Mouse (Mus musculus) ovary, postnatal 36 days (tissue): ENCODE measurements around the gene Alox5.

Source experiments
- DNase-seq: peaks from one replicate; pipeline ENCODE4 v3.0.0; 2022; ENCODE audit warnings: low spot score, mixed read lengths

Gene Alox5

DNA sequence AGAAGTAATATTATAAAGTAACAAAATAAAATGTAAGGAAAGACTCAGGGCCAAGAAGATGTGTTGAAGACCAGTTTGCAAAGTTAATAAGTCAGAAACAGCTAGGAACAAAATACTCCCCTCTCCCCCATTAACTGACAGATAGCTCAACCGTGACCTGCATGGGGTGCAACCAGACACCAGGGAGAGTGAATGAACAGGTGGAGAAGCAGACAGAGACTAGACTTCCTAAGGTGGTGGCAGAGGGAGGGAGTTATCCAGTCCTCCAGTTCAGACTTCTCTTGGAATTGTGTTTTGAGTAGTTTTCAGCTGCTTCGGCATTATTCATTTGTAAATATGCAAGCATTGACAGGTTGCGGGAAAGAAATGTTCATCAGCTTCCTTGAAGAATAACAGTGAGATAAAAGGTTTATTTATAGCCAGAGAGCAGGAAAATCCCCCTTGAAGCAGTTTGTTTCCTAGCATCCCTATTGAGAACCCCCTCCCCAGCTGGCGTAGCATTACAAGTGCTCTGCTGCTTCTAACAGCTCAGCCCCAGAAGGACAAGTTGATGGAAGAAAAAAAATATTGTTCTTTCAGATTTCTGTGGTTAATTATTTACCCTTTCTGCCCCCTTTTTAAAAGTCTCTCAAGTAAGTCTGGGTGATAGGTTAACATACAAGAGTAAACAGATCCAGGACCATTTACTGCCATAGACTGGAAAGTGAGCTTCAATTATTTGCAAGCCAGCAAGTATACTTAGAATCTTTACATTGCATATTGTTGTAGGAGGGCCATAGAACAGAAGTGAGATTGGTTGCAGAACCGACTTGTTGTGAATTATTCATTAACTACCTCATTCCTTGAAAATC, 75.6 kb downstream of the Alox5 start:
- no peak for DNase-seq

DNA sequence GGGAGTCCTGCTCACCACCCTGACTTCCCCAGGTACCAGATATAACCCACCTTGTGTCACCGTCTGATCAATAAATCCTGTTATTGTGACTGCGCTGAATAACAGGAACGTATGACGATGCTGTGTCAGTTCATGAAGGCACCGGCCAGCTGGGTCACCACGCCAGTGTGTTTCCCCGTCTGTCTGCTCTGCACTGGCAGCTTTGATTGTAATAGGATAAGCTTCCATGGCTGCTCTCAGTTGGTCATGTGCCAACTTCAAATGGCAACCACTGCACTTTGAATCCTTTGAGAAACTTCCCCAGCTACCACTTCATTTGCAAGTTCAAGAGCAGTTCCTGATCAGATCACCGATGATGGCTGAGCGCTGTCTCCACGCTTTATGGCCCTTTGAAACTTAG, 77.4 kb downstream of the Alox5 start:
- no peak for DNase-seq

DNA sequence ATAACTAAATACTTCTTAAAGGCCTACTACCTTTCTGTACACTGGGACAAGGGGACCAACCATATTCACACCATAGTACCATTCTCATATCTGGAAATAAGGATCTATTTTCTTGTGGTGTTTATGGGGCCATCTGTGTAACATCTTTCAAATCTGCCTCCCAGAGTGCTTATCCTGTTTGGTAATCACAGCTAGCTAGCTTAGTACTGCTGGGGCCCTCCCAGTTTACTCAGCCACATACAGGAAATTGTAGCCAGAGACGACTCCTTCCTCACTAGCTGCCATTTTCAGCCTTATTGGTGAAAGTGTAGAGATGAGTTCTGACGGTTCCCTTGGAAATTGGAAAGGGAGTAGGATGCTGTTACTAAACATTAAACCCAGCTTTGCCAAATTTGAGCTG, 79.4 kb downstream of the Alox5 start:
- no peak for DNase-seq

DNA sequence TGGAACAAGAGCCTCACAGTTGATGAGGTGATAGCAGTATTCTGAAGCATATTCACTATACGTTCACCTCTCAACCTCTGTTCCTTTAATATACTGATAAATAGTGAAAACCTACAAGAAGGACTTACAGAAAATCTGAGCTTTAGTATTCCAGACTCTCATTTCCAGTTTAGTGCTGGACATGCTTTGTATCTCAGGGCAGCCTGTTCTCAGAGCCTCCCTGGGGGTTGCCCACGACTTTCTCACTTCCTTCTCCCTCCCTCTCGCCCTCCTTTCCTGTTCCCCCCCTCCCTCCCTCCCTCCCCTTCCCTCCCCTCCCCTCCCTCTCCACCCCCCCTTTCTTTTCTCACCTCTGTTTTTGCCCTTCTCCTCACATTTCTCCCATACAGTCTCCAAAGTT, 80.8 kb downstream of the Alox5 start:
- DNase-seq = no peak

DNA sequence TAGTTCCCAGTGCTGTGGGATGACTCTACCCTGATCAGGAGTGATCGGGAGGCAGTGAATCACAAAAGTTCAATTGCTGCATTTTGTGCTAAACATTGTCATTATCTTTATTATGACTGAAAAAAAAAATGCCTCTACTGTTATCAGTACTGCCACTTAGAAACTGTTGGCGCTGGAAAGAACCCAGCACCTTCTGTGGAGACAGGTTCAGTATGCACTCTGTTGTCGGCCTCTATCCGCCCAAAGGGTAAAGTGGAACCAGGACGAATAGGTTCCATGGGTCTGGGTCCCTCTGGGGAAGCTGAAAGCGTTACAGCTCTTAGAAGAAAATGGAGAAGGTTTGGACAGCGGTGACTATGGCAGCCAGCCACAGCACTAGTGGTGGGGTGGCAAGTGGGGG, 82.1 kb downstream of the Alox5 start:
- no peak for DNase-seq

DNA sequence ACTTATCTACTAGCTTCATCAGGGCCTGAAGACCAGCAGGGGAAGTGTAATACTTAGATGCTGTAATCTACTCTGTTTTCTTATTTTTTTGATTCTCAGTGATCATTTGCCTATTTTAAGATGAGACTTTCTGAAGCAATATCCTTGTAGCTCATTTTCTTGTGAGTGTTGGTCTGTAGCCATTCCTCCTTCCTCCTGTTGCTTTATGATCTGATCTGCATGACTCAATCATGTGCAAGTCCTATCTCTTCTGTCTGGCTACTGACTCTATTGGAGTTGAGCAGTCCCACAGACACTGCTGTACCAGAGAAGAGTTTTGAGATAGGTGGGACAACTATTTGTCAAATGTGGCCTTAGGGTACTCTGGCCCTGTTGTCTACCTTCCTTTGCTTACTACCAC, 86.4 kb downstream of the Alox5 start:
- DNase-seq = no peak

DNA sequence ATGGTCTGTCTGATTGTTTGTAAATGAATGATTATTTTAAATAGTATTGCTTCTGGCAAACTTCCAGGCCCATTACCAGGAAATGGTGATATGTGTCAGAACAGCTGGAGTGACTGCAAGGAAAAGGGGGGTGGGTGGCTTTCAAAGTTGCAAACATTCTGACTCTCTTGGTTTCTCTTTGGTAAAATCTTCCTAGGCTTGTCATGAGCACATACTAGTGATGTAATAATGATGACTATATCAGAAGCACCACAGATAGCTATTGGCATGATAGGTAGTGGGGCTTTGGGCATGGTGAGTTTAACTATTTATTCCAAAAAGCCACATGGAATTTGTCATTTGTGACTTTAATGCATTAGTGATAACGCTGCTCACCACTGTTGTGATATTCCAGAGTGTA, 86.8 kb downstream of the Alox5 start:
- no peak for DNase-seq

DNA sequence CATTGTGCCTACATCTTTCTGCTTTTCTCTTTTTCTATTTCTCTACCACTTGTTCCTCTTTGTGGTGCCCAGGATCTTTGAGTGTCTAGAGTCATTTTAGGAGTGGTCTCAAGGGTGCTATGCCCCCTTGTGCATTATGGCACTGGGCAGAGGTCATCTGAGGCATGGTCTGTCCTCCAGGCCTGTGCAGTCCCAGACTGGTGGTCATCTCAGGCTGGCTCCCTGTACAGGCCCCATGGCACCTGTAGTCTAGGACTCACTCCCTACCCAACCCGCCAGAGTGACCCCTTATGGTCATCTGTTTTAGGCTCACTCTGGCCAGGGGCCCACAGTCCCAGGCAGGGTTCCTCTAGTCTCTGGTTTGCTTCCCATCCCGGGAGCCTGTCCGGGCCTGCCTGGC, 89.5 kb downstream of the Alox5 start:
- no peak for DNase-seq

DNA sequence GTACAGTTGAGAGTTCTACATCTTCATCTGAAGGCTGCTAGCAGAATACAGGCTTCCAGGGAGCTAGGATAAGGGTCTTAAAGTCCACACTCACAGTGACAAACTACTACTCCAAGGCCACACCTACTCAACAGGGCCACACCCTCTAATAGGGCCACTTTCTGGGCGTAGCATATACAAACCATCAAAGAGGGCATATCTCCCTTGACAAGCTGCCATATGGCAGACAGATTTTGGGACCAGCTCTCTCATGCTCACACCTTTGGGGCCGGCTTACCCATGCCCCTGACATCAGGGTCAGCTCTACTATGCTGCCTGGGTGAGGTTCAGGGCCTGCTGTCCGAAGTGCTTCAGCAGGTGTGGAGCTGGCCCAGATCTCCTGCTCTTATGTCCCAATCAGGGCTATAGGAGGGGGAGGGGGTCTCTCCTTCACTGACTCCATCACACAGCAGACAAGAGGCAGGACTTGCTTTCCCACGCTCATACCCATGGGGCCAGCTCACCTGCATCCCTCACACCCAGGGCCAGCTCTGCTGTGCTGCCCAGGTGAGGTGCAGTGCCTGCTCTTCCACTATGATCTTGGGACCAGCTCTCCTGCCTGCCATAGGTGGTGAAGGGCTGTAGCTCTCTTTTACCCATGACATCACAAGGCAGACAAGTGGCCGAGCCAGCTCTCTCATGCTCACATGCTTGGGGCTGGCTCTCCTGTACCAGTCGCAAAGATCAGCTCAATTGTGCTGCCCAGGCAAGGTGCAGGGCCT, 90.6 kb downstream of the Alox5 start:
- no peak for DNase-seq

DNA sequence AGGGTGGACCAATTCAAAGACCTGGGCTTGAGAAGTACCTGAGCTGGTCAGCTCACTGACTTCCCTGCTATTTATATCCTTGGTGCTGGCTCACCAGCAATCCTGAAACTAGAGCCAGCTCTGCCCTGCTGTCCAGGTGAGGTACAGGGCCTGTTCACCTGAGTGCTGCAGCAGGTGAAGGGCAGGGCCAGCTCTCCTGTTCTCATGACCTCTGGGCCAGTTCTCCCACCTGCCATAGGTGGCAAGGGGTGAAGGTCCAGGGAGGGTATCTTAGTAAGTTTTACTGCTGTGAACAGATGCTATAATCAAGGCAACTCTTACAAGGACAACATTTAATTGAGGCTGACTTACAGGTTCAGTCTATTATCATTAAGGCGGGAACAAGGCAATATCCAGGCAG, 91.2 kb downstream of the Alox5 start:
- DNase-seq = no peak

DNA sequence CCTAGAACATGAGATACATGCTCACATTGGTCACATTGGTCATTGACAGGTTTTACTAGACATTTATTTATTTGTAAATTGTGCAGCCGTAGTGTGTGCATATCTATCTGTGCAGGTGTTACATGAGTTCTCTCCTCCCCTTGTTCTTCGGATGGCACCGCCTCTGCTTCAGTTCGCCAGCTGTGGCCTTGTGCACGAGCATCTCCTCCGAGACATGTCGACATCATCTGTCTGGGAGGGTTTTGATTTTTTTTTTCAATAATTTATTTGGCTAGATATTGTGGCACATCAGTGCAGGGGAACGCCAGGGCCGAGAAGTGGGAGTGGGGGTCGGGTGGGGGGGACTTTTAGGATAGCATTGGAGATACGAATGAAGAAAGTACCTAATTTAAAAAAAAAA, 93.0 kb downstream of the Alox5 start:
- DNase-seq = no peak

DNA sequence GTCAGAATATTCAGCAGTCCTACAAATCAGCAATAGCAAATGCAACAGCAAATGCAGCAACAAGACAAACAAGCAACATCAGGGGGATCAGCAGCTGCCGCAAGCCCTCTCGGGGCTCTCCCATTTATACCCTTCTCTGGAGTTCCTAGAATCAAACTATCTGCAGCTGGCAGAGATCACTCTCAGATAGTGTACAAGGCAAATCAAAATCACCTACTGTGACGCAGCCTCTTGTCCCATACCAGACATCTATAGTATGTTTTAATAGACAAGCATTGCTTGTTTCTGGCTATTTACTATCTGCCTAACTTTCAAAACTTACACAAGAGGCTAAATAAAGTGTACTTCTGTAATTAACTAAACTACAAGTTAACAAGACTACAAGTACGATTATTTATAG, 99.0 kb downstream of the Alox5 start:
- no peak for DNase-seq

DNA sequence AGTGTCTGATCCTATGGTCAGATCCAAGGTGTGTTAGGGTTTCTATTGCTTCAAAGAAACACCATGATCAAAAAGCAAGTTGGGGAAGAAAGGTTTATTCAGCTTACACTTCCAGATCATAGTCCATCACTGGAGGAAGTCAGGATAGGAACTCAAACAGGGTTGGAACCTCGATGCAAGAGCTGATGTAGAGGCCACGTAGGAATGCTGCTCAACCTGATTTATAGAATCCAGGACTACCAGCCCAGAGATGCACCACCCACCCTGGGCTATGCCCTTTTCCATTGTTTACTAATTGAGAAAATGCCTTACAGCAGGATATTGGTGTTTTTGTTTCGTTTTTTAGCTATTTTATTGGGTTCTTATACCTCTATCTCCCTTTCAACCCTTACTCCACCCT, 99.5 kb downstream of the Alox5 start:
- DNase-seq = no peak
